Mouse (Mus musculus): ENCODE measurements around the gene Rbm47.

Gene Rbm47

GRCm38 (mm10) chr5:66125418-66125817 is 47.5 kb downstream of the Rbm47 start:
- no peak for DNase-seq (ENCODE audit: low spot score in 2 of 2)

GRCm38 (mm10) chr5:66124931-66125330 is 48.0 kb downstream of the Rbm47 start:
- DNase-seq (ENCODE audit: low spot score in 2 of 2), result no peak

- DNase-seq (ENCODE audit: low spot score in 2 of 2), result no peak
Measured at GRCm38 (mm10) chr5:66124089-66124400, 48.9 kb downstream of the Rbm47 start.

GRCm38 (mm10) chr5:66123295-66124088 is 49.4 kb downstream of the Rbm47 start:
- no peak for DNase-seq (ENCODE audit: low spot score in 2 of 2)

GRCm38 (mm10) chr5:66121255-66121654 is 51.7 kb downstream of the Rbm47 start:
- no peak for DNase-seq (ENCODE audit: low spot score in 2 of 2)

- no peak for DNase-seq (ENCODE audit: low spot score in 2 of 2)
Measured at GRCm38 (mm10) chr5:66114751-66115150, 58.2 kb downstream of the Rbm47 start.

GRCm38 (mm10) chr5:66114208-66114607 is 58.7 kb downstream of the Rbm47 start:
- DNase-seq (ENCODE audit: low spot score in 2 of 2), result no peak

GRCm38 (mm10) chr5:66112059-66112458 is 60.9 kb downstream of the Rbm47 start:
- DNase-seq (ENCODE audit: low spot score in 2 of 2), result peak; percentile 56 to 75

GRCm38 (mm10) chr5:66106372-66106771 is 66.5 kb downstream of the Rbm47 start:
- DNase-seq (ENCODE audit: low spot score in 2 of 2), result no peak

- peak in 1 of 2 experiments; percentile 33 for DNase-seq (ENCODE audit: low spot score in 2 of 2)
Measured at GRCm38 (mm10) chr5:66105946-66106345, 67.0 kb downstream of the Rbm47 start.

GRCm38 (mm10) chr5:66105366-66105765 is 67.6 kb downstream of the Rbm47 start:
- DNase-seq (ENCODE audit: low spot score in 2 of 2), result no peak

GRCm38 (mm10) chr5:66103386-66103785 is 69.5 kb downstream of the Rbm47 start:
- no peak for DNase-seq (ENCODE audit: low spot score in 2 of 2)

- no peak for DNase-seq (ENCODE audit: low spot score in 2 of 2)
Measured at GRCm38 (mm10) chr5:66102821-66103220, 70.1 kb downstream of the Rbm47 start.

GRCm38 (mm10) chr5:66101577-66101976 is 71.3 kb downstream of the Rbm47 start:
- DNase-seq (ENCODE audit: low spot score in 2 of 2), result no peak

- DNase-seq (ENCODE audit: low spot score in 2 of 2), result no peak
Measured at GRCm38 (mm10) chr5:66100322-66100721, 72.6 kb downstream of the Rbm47 start.

- no peak for DNase-seq (ENCODE audit: low spot score in 2 of 2)
Measured at GRCm38 (mm10) chr5:66098094-66098871, 74.6 kb downstream of the Rbm47 start.

- DNase-seq (ENCODE audit: low spot score in 2 of 2), result no peak
Measured at GRCm38 (mm10) chr5:66096081-66096480, 76.8 kb downstream of the Rbm47 start.

- no peak for DNase-seq (ENCODE audit: low spot score in 2 of 2)
Measured at GRCm38 (mm10) chr5:66095166-66095565, 77.8 kb downstream of the Rbm47 start.

GRCm38 (mm10) chr5:66090037-66090436 is 82.9 kb downstream of the Rbm47 start:
- DNase-seq (ENCODE audit: low spot score in 2 of 2), result peak in 1 of 2 experiments; percentile 45

GRCm38 (mm10) chr5:66089600-66089999 is 83.3 kb downstream of the Rbm47 start:
- DNase-seq (ENCODE audit: low spot score in 2 of 2), result no peak

GRCm38 (mm10) chr5:66088902-66089295 is 84.0 kb downstream of the Rbm47 start:
- DNase-seq (ENCODE audit: low spot score in 2 of 2), result no peak

GRCm38 (mm10) chr5:66088247-66088901 is 84.5 kb downstream of the Rbm47 start:
- DNase-seq (ENCODE audit: low spot score in 2 of 2), result no peak

- DNase-seq (ENCODE audit: low spot score in 2 of 2), result no peak
Measured at GRCm38 (mm10) chr5:66086952-66087351, 86.0 kb downstream of the Rbm47 start.

Data from heart, adult 9 months (tissue).